Mouse (Mus musculus): ENCODE results near the gene Lima1.

- no peak for TF ChIP-seq POLR2A (IDR thresholded peaks at IDR 0.05; ENCODE audit: extremely low read depth, insufficient read depth, low read length)
- no peak for TF ChIP-seq CTCF (IDR thresholded peaks at IDR 0.05; ENCODE audit: extremely low read depth, insufficient read depth, low read length)
Measured at GRCm38 (mm10) chr15:99797898-99798297, 77.4 kb downstream of the Lima1 start.

All from cortical plate, adult 2 months (tissue).